Mouse (Mus musculus) urinary bladder, postnatal 10 days (tissue): Measurements from ENCODE around the gene Btbd35f28.
"Not testable (repeated sequence)": the region's sequence is repeated elsewhere in the genome, so short reads cannot be mapped to it uniquely, and the experiment has no call there.

Source experiments
- DNase-seq: peaks from one replicate; pipeline ENCODE4 v3.0.0; 2022; ENCODE audit warnings: low spot score

The Btbd35f28 gene

DNA sequence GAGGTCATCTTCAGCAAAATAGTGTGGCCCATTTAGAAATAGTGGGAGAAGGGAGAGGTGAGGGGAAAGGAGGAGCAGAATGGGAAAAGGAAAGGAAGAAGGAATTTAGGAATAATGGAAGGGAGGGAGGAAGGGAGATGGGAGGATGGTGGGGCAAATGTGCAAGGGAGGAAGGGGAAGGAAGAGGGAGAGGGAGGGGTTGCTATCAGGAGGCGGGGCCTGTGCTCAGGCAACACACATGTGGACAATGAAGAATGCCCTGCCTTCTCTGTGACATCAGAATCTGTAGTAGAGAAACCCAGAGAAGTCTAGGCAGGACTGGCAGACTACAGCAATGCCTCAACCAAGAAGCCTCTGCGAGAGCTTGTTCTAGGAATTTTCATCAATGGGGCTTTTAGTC, at the start of gene Btbd35f28:
Btbd35f28 (plus strand) TSS at position 301 of the 400 bp plus-strand sequence.
- not testable (repeated sequence) for DNase-seq
